Mouse (Mus musculus): Measurements from ENCODE around the gene Klri1. TPM values are rescaled to one million over a fixed set of nuclear protein-coding genes. Genes with fewer than 3 reads are reported as not detected.
A peak's percentile ranks its signal among the peaks of the same experiment; 100 is the strongest.
"Not testable (repeated sequence)": the region's sequence is repeated elsewhere in the genome, so short reads cannot be mapped to it uniquely, and the experiment has no call there.

The Klri1 gene
- not detected in 2 replicates for polyA plus RNA-seq (2012; rRNA removed)

DNA sequence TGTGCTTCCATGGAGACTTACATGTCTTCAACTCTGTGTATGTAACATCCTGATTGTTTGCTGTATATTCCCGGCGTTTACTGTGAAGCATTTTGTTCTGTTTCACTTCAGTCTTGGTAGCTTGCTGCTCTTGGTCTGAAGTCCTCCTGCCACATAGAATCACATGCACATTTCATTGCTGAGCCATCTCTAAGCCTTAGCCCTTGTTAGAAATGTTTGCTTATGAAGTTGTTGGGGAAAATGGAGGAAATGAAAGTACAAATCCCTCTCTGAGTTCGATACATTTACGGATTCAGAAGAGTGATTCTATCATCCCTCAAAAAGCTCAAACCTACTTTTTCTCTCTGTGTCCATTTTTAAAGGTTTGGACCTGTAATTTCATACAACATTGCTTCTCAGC, at the start of gene Klri1:
Klri1 (minus strand) TSS at position 101 of the 400 bp plus-strand sequence.
- no peak for TF ChIP-seq CTCF (IDR thresholded peaks at IDR 0.05; ENCODE audit: borderline replicate concordance, extremely low read depth, insufficient read depth, insufficient read length)
- TF ChIP-seq POLR2A (IDR thresholded peaks at IDR 0.05; ENCODE audit: borderline replicate concordance, extremely low read depth, insufficient read depth, insufficient read length, poor library complexity, severe bottlenecking): no peak
- no peak for DNase-seq (ENCODE audit: low read depth)

DNA sequence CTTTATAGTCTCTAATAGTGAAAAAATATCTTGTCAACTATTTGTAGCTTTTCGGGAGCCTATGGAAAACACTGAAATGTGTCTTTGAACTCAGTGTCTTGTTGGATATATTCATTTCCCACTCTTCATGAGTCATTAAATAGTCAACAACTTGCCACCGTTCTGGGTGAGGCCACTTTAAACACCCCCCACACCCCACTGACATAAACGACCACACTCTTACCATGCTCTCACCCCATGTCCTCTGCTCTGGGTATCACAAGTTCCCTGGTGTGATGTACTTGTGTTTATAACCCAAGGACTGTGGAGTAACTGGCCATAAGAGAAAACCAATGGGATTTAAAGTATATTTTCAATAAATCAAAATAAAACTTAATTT, 30.7 kb upstream of the Klri1 start:
- no peak for DNase-seq (ENCODE audit: low read depth)
- no peak for TF ChIP-seq CTCF (IDR thresholded peaks at IDR 0.05; ENCODE audit: borderline replicate concordance, extremely low read depth, insufficient read depth, insufficient read length)

DNA sequence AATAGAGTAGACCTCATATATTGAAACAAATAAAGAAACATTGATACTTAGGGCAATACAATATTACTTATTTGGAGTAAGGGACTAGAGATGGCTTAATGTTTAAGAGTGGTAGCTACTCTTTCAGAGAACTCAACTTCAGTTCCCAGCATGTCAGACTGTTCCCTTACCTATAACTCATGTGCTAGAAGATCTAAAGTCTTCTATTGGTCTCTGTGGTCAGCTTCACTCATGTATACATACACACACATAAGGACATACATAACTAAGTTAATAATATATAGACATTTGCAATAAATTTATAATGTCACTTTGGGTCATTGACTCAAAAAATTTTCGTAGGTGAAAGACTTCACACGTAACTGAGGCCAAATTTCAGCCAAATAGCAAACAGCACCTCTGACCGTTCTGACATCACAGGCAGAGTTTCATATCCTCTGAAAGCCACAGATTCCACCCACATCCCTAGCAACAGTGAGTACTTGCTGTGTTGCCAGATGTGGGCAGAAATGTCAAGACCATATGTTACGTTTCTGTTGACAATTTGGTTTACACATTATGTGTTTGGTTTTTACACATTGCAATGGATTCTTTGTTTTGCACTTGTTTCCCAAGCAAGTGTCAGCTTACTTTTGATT, 30.2 kb upstream of the Klri1 start:
- TF ChIP-seq POLR2A (IDR thresholded peaks at IDR 0.05; ENCODE audit: borderline replicate concordance, extremely low read depth, insufficient read depth, insufficient read length, poor library complexity, severe bottlenecking) (no peak), CTCF (IDR thresholded peaks at IDR 0.05; ENCODE audit: borderline replicate concordance, extremely low read depth, insufficient read depth, insufficient read length) (no peak)
- DNase-seq (ENCODE audit: low read depth): no peak

GRCm38 (mm10) chr6:129746151-129746550, 29.2 kb upstream of the Klri1 start:
- no peak for DNase-seq (ENCODE audit: low read depth)
- no peak for TF ChIP-seq POLR2A (IDR thresholded peaks at IDR 0.05; ENCODE audit: borderline replicate concordance, extremely low read depth, insufficient read depth, insufficient read length, poor library complexity, severe bottlenecking)
- no peak for TF ChIP-seq CTCF (IDR thresholded peaks at IDR 0.05; ENCODE audit: borderline replicate concordance, extremely low read depth, insufficient read depth, insufficient read length)

DNA sequence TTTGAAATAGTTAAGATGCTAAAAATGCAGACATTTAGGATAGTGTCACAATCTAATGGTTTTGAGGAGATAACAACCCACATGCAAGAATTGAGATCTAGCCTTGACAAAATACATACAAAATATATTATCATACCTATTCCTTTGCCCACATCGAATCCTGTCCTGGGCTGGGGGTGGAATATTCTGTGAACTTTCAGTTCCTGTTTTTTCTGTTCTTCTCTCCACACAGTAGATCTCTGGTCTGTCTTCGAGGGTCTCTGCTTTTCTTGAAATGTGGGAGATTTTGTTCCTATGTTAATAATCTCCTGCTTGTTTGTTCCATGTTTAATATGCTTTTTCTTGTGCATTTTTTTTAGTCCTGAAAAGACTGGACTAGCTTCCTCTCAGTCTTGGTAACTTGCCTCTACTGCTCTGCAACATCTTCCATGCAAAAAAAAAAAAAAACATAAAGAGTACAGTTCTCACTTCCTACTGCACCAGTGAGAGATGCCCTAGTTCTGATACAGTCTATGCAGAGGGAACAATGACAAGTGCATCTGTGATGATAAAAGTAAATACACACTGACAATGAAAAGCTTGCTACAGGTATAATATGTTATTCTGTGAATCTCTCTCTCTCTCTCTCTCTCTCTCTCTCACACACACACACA, 23.3 kb upstream of the Klri1 start, which contains the start of gene Klri2:
Klri2 (minus strand) TSS at position 416 of the 653 bp plus-strand sequence.
- no peak for TF ChIP-seq POLR2A (IDR thresholded peaks at IDR 0.05; ENCODE audit: borderline replicate concordance, extremely low read depth, insufficient read depth, insufficient read length, poor library complexity, severe bottlenecking)
- no peak for TF ChIP-seq CTCF (IDR thresholded peaks at IDR 0.05; ENCODE audit: borderline replicate concordance, extremely low read depth, insufficient read depth, insufficient read length)
- no peak for DNase-seq (ENCODE audit: low read depth)

DNA sequence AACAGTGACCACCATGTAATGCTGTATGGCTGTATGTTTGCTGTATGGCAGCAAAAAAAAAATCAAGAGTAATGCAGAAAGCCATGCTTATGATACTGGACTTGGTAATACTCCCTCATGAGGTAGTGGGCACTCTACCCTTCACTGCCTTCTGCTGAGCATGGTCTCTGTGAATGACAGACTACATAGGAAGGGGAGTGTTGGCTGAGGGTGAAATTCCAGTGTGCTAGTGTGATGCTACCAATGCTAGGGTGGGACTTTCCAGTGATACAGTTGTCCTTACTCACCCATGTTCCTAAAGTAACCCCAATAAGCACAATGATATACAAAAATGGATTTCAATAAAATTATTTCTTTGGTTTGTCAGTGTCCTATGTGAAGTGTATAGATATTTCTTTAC, 19.5 kb upstream of the Klri1 start:
- TF ChIP-seq POLR2A (IDR thresholded peaks at IDR 0.05; ENCODE audit: borderline replicate concordance, extremely low read depth, insufficient read depth, insufficient read length, poor library complexity, severe bottlenecking): no peak
- TF ChIP-seq CTCF (IDR thresholded peaks at IDR 0.05; ENCODE audit: borderline replicate concordance, extremely low read depth, insufficient read depth, insufficient read length): no peak
- no peak for DNase-seq (ENCODE audit: low read depth)

DNA sequence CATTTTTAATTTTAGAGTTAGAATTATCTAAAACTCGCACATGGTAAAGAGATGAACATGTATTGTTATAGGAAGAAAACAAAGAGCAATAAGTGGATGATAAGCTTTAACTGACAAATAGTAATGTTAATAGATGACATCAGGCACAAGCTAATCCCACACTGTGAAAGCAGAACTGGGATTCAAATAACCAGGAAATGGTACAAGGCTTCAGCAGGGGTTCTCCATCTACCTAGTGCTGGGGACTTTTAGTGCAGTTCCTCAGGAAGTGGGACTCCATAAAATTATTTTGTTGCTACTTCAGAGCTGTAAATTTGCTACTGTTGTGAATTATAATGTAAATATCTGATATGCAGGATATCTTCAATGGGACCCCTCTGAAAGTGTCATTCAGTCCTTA, 10.3 kb upstream of the Klri1 start:
- DNase-seq (ENCODE audit: low read depth): no peak
- TF ChIP-seq POLR2A (IDR thresholded peaks at IDR 0.05; ENCODE audit: borderline replicate concordance, extremely low read depth, insufficient read depth, insufficient read length, poor library complexity, severe bottlenecking) (no peak), CTCF (IDR thresholded peaks at IDR 0.05; ENCODE audit: borderline replicate concordance, extremely low read depth, insufficient read depth, insufficient read length) (no peak)

DNA sequence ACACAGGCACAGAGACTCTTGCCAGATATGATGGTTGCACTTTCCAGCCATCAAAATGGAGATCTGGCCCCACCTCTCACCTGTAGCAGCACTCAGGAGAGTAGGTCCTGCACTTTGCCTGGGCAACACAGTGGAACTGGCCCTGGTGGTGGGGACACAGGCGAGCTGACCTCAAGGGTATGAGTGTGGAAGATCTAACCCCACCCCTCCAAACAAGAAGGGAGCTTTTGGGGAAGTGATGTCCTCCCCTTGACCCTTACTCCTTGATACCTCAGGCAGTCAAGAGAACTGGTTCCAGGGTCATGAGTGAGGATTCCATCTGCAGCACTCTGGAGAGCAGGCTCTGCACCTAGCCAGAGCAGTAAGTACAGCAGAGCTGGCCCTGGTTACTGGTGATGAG, 4.5 kb upstream of the Klri1 start:
- no peak for DNase-seq (ENCODE audit: low read depth)
- TF ChIP-seq CTCF (IDR thresholded peaks at IDR 0.05; ENCODE audit: borderline replicate concordance, extremely low read depth, insufficient read depth, insufficient read length) (no peak), POLR2A (IDR thresholded peaks at IDR 0.05; ENCODE audit: borderline replicate concordance, extremely low read depth, insufficient read depth, insufficient read length, poor library complexity, severe bottlenecking) (no peak)

DNA sequence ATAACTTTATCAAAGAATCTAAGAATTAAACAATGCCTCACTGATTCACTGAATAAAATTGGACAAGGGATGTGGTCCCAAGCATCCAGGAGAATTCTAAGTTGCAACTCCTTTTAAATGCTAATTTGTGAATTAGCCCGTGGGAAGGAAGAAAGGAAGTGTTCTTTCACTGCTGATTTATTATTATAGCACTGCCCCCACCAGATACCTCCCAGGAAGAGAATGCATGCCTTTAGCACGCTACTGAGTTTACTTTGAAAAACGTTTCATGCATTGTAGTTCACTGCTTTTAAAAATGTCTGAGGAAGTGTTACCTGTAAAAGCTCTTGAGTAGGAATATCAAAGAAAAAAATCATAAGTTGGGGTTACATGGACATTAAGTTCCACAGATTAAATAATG, 3.6 kb upstream of the Klri1 start:
- TF ChIP-seq POLR2A (IDR thresholded peaks at IDR 0.05; ENCODE audit: borderline replicate concordance, extremely low read depth, insufficient read depth, insufficient read length, poor library complexity, severe bottlenecking): no peak
- no peak for TF ChIP-seq CTCF (IDR thresholded peaks at IDR 0.05; ENCODE audit: borderline replicate concordance, extremely low read depth, insufficient read depth, insufficient read length)
- peak; percentile 5 for DNase-seq (ENCODE audit: low read depth)

DNA sequence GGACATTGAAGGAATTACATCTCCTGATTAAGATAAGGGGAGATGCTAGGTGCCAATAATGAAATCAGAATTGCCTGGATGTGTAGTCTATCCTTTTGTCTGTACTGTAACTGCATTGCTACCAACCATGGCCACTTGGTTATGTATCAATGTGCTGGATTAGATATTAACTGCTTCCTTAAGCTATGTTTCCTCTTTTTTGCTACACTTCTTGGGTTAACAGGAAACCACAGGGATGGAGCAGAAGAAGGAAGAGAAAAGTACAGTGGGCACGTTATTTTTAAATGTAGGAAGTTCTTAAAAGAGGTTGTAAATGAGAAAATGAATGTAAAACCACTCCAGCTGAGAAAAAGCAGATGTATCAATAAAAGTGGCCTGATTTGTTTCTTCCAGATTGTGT, 3.4 kb downstream of the Klri1 start:
- TF ChIP-seq CTCF (IDR thresholded peaks at IDR 0.05; ENCODE audit: borderline replicate concordance, extremely low read depth, insufficient read depth, insufficient read length) (no peak), POLR2A (IDR thresholded peaks at IDR 0.05; ENCODE audit: borderline replicate concordance, extremely low read depth, insufficient read depth, insufficient read length, poor library complexity, severe bottlenecking) (no peak)
- no peak for DNase-seq (ENCODE audit: low read depth)

GRCm38 (mm10) chr6:129691436-129691835, 25.5 kb downstream of the Klri1 start:
- DNase-seq (ENCODE audit: low read depth): not testable (repeated sequence)

DNA sequence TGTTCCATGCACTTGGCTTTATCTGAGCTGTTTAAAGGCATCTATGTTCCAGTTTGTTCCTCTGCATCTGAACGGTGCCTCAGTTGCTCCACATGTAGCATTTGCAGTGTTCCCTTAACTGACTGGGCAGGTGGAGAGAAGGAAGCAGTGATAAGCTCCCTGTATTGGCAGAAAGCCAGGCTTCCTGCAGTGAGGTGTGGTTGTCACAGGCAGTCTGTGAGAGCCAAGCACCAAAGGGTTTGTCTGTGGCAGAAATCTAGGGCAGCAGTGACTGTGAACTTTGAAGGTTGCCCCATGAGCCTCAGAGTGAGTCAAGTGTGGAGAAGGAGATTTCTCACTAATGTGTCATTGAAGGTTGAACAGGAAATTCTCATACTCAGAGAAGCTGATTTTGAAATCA, 36.6 kb downstream of the Klri1 start:
- TF ChIP-seq POLR2A (IDR thresholded peaks at IDR 0.05; ENCODE audit: borderline replicate concordance, extremely low read depth, insufficient read depth, insufficient read length, poor library complexity, severe bottlenecking) (no peak), CTCF (IDR thresholded peaks at IDR 0.05; ENCODE audit: borderline replicate concordance, extremely low read depth, insufficient read depth, insufficient read length) (no peak)
- DNase-seq (ENCODE audit: low read depth): peak; percentile 0
